Mouse (Mus musculus) hindbrain, embryonic 13.5 days (tissue): ENCODE measurements around the gene Stx2. TPM values are rescaled to one million over a fixed set of nuclear protein-coding genes. Genes with fewer than 3 reads are reported as not detected.
"Not testable (repeated sequence)": the region's sequence is repeated elsewhere in the genome, so short reads cannot be mapped to it uniquely, and the experiment has no call there.

Experiments used
- ATAC-seq: fragments of 200-750 bp; cut with Nextera tagmentation; 2 replicates; pipeline ENCODE4 v1.8.0; 2017; ENCODE audit warnings: moderate TSS enrichment; ENCODE audit not compliant: low FRiP score
- H3K27ac ChIP-seq: fragments of 300-500 bp; sonication (generic); 2 replicates; pipeline ENCODE4 v1.5.1; 2015; ENCODE audit warnings: inconsistent platforms, mild to moderate bottlenecking, moderate library complexity
- H3K27me3 ChIP-seq: fragments of 300-500 bp; sonication (generic); 2 replicates; pipeline ENCODE4 v1.6.1; 2015; ENCODE audit warnings: mild to moderate bottlenecking, inconsistent platforms
- H3K36me3 ChIP-seq: fragments of 300-500 bp; sonication (generic); 2 replicates; pipeline ENCODE4 v1.6.1; 2015; ENCODE audit warnings: mild to moderate bottlenecking, inconsistent platforms
- H3K4me1 ChIP-seq: fragments of 300-500 bp; sonication (generic); replicated peaks from 2 replicates; pipeline ENCODE4 v1.6.1; 2015; ENCODE audit warnings: inconsistent platforms
- H3K4me2 ChIP-seq: fragments of 300-500 bp; sonication (generic); 2 replicates; pipeline ENCODE4 v1.6.1; 2015; ENCODE audit warnings: inconsistent platforms, mild to moderate bottlenecking, moderate library complexity
- H3K4me3 ChIP-seq: fragments of 300-500 bp; sonication (generic); 2 replicates; pipeline ENCODE4 v1.5.1; 2015; ENCODE audit warnings: mild to moderate bottlenecking, inconsistent platforms
- H3K9ac ChIP-seq: fragments of 300-500 bp; sonication (generic); 2 replicates; pipeline ENCODE4 v1.6.1; 2015; ENCODE audit warnings: mild to moderate bottlenecking, inconsistent platforms
- H3K9me3 ChIP-seq: fragments of 300-500 bp; sonication (generic); 2 replicates; pipeline ENCODE4 v1.6.1; 2016; ENCODE audit warnings: inconsistent platforms
- WGBS: fragments of 180-500 bp; shearing (Covaris S2); methylation state at CpG from one replicate; pipeline ENCODE4 v1.1.7; 2015; 5-methylcytosine and 5-hydroxymethylcytosine counted together
- polyA plus RNA-seq: library from polyadenylated mRNA; unstranded; fragments of >200 nt; fragmentation: Nextera tagmentation; extraction: Ambion mirVana; gene quantifications from 2 replicates; pipeline ENCODE4 v1.2.1, GENCODE M21; 2015

Stx2 gene
- polyA plus RNA-seq, 1 experiment from 2014 or later: 21.1 TPM

DNA sequence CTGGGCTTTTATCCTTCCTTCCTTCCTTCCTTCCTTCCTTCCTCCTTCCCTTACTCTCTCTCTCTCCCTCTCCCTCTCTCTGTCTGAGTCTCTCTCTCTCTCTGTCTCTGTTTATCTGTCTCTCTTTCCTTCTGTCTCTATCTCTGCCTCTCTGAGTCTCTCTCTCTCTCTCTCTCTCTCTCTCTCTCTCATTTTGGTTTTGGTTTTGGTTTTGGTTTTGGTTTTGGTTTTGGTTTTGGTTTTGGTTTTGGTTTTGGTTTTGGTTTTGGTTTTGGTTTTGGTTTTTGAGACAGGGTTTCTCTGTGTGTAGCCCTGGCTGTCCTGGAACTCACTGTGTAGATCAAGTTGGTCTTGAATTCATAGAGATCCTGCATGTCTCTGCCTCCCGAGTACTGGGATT, 30.9 kb downstream of the Stx2 start:
- WGBS: 82% methylated on average over 1 of the region's 1 CpGs

DNA sequence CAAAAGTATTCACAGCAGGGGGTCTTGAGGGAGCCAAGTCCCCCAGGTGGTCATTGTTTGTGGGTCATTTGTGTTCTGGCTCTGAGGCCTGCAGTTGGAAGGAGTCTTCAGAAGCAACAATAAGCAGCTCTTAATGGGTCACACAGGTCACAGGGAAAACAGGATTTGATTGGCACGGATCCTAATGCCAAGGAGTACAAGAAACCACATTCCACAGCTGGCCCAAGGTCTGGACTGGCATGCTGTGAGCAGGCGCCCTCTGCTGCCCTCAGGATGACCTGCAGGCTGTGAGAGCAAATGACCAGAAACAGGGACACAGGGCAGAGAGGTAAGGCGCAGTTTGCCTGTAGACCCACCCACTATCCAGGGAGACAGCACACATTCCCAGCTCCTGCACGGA, 32.1 kb downstream of the Stx2 start:
- Histone ChIP-seq H3K4me2 (no peak overlapping the region), H3K36me3 (no peaks in the 10 kb centered on the region), H3K9ac (no peak overlapping the region), H3K27ac (no peak overlapping the region), H3K9me3 (0 out of 2 replicates have a peak, but pooled peaks cover 3% of the 10 kb centered on the region), H3K4me3 (no peak overlapping the region), H3K27me3 (no peaks in the 10 kb centered on the region), H3K4me1 (no peaks in the 10 kb centered on the region; the same call in 1 of the 2 replicates)
- 9% methylated on average over 4 of the region's 4 CpGs for WGBS
- no peak for ATAC-seq

More for the DNA sequence above, 30.9 kb downstream of the Stx2 start:
- not testable (repeated sequence) for H3K27me3 ChIP-seq, H3K4me1 ChIP-seq, ATAC-seq, H3K27ac ChIP-seq, H3K9ac ChIP-seq, H3K9me3 ChIP-seq, H3K4me2 ChIP-seq, H3K36me3 ChIP-seq, H3K4me3 ChIP-seq

DNA sequence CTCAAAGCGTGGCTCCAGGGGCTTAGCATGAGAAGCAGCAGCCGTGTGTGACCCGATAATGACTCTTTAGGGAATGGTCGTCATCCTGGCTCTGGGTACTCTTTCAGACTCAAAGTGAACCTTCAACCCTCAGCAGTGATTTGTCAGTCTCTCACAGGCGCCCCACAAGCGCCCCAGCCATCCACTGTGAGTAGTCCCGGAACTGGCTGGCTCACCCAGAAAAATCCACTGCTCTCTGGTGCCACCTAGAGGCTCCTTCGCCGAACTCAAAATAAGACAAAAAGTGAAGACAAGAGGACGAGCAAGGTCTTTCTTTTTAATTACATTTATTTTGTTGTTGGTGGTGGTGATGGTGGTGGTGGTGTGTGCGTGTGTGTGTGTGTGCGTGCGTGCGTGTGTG, 37.1 kb downstream of the Stx2 start:
- H3K4me3 ChIP-seq: no peak overlapping the region
- 0 out of 2 replicates have a peak overlapping the region, but pooled peaks have one; percentile 17 for H3K4me2 ChIP-seq
- 13% methylated on average over 14 of the region's 14 CpGs for WGBS
- H3K9ac ChIP-seq: no peak overlapping the region
- H3K4me1 ChIP-seq: no peaks in the 10 kb centered on the region; the same call in 1 of the 2 replicates
- ATAC-seq: peak; percentile 63; the same call in 1 of the 2 replicates
- H3K9me3 ChIP-seq: no peaks in the 10 kb centered on the region
- no peaks in the 10 kb centered on the region for H3K27me3 ChIP-seq
- no peaks in the 10 kb centered on the region for H3K36me3 ChIP-seq
- H3K27ac ChIP-seq: no peak overlapping the region; the same call in 1 of the 2 replicates

DNA sequence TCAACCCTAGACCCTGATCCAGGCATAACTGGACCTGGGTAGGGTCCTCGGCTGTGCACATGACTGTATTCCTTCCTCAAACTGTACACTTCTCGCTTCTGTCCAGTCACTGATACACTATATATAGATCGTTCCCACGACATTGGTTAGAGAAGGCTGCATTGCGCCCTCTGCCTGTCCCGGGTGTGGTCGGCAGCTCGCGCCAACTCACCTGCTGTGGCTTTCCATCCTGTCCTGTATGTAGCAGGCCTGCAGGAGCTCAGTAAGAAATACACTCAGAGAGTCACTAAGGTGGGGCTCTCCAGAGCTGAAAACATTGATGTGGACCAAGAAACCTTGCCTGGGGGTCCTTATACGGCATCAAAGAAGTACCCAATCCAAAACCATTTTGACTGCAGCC, 37.5 kb downstream of the Stx2 start:
- no peaks in the 10 kb centered on the region for H3K4me1 ChIP-seq
- 0 out of 2 replicates have a peak overlapping the region, but pooled peaks have one; percentile 17 for H3K4me2 ChIP-seq
- no peaks in the 10 kb centered on the region for H3K36me3 ChIP-seq
- H3K27ac ChIP-seq: no peak overlapping the region; the same call in 1 of the 2 replicates
- no peaks in the 10 kb centered on the region for H3K9me3 ChIP-seq
- no peak overlapping the region for H3K4me3 ChIP-seq
- WGBS: 79% methylated on average over 10 of the region's 10 CpGs
- H3K27me3 ChIP-seq: no peaks in the 10 kb centered on the region
- 0 out of 2 replicates have a peak, but pooled peaks have one; percentile 10 for ATAC-seq
- no peak overlapping the region for H3K9ac ChIP-seq

GRCm38 (mm10) chr5:128964353-128964752, 44.0 kb downstream of the Stx2 start:
- H3K9ac ChIP-seq: no peak overlapping the region
- no peaks in the 10 kb centered on the region for H3K36me3 ChIP-seq
- peaks cover 8% of the 10 kb centered on the region; the same call in 1 of the 2 replicates for H3K9me3 ChIP-seq
- H3K4me1 ChIP-seq: no peaks in the 10 kb centered on the region
- H3K27ac ChIP-seq: no peak overlapping the region
- WGBS: 57% methylated on average over 4 of the region's 4 CpGs
- H3K27me3 ChIP-seq: no peaks in the 10 kb centered on the region
- no peak for ATAC-seq
- no peak overlapping the region for H3K4me2 ChIP-seq
- H3K4me3 ChIP-seq: no peak overlapping the region

- no peak for ATAC-seq
These were observed 49.5 kb downstream of the Stx2 start for GRCm38 (mm10) chr5:128958916-128959315.

GRCm38 (mm10) chr5:128954371-128954770, 54.0 kb downstream of the Stx2 start:
- not testable (repeated sequence) for H3K9me3 ChIP-seq, H3K4me3 ChIP-seq, ATAC-seq, H3K27me3 ChIP-seq, H3K36me3 ChIP-seq, H3K27ac ChIP-seq, H3K4me2 ChIP-seq, H3K9ac ChIP-seq
- peaks cover 30% of the 10 kb centered on the region for H3K4me1 ChIP-seq
- WGBS: 91% methylated on average over 5 of the region's 5 CpGs

More at GRCm38 (mm10) chr5:128958916-128959315, 49.5 kb downstream of the Stx2 start:
- Histone ChIP-seq H3K27me3 (no peaks in the 10 kb centered on the region), H3K36me3 (no peaks in the 10 kb centered on the region), H3K4me1 (no peaks in the 10 kb centered on the region), H3K9ac (no peak overlapping the region), H3K27ac (no peak overlapping the region), H3K4me3 (no peak overlapping the region), H3K9me3 (peaks cover 12% of the 10 kb centered on the region), H3K4me2 (no peak overlapping the region)
- 81% methylated on average over 3 of the region's 3 CpGs for WGBS

GRCm38 (mm10) chr5:128953278-128954070, 54.9 kb downstream of the Stx2 start, which contains the start of gene Rimbp2:
Gene Rimbp2, minus strand, starts transcription at chr5:128953486.
- Histone ChIP-seq H3K27me3 (peaks cover 6% of the 10 kb centered on the region; the same call in 1 of the 2 replicates), H3K27ac (peak within 1 kb of the TSS; percentile 95), H3K4me2 (peak within 1 kb of the TSS; percentile 78), H3K9ac (peak within 1 kb of the TSS; percentile 82), H3K4me3 (peak within 1 kb of the TSS; percentile 57), H3K9me3 (peaks cover 4% of the 10 kb centered on the region; the same call in 1 of the 2 replicates), H3K36me3 (no peaks in the 10 kb centered on the region), H3K4me1 (peaks cover 30% of the 10 kb centered on the region)
- WGBS: 7% methylated on average over 17 of the region's 17 CpGs
- ATAC-seq: peak; percentile 73

GRCm38 (mm10) chr5:128952291-128953195, 55.8 kb downstream of the Stx2 start:
- peaks cover 6% of the 10 kb centered on the region; the same call in 1 of the 2 replicates for H3K27me3 ChIP-seq
- peak; percentile 75 for ATAC-seq
- no peaks in the 10 kb centered on the region for H3K36me3 ChIP-seq
- H3K9ac ChIP-seq: peak overlapping the region; percentile 82
- H3K4me1 ChIP-seq: peaks cover 30% of the 10 kb centered on the region
- H3K4me3 ChIP-seq: peak overlapping the region; percentile 57
- WGBS: under 1% methylated on average over 35 of the region's 35 CpGs
- peak overlapping the region; percentile 78 for H3K4me2 ChIP-seq
- peak overlapping the region; percentile 95 for H3K27ac ChIP-seq
- H3K9me3 ChIP-seq: peaks cover 4% of the 10 kb centered on the region; the same call in 1 of the 2 replicates

GRCm38 (mm10) chr5:128951472-128951871, 56.9 kb downstream of the Stx2 start:
- WGBS: 44% methylated on average over 4 of the region's 4 CpGs
- H3K27ac ChIP-seq: 0 out of 2 replicates have a peak overlapping the region, but pooled peaks have one; percentile 95
- H3K9me3 ChIP-seq: peaks cover 4% of the 10 kb centered on the region; the same call in 1 of the 2 replicates
- H3K4me3 ChIP-seq: peak overlapping the region; percentile 57
- peak overlapping the region; percentile 78 for H3K4me2 ChIP-seq
- no peaks in the 10 kb centered on the region for H3K36me3 ChIP-seq
- H3K4me1 ChIP-seq: peaks cover 30% of the 10 kb centered on the region
- peak overlapping the region; percentile 82 for H3K9ac ChIP-seq
- no peak for ATAC-seq
- peaks cover 6% of the 10 kb centered on the region; the same call in 1 of the 2 replicates for H3K27me3 ChIP-seq

GRCm38 (mm10) chr5:128947093-128947492, 61.3 kb downstream of the Stx2 start:
- Histone ChIP-seq H3K9me3 (0 out of 2 replicates have a peak, but pooled peaks cover 6% of the 10 kb centered on the region), H3K36me3 (0 out of 2 replicates have a peak, but pooled peaks cover 6% of the 10 kb centered on the region), H3K9ac (no peak overlapping the region), H3K4me1 (peaks cover 17% of the 10 kb centered on the region), H3K27me3 (peaks cover 6% of the 10 kb centered on the region; the same call in 1 of the 2 replicates), H3K4me3 (no peak overlapping the region), H3K27ac (no peak overlapping the region), H3K4me2 (no peak overlapping the region)
- WGBS: 83% methylated on average over 5 of the region's 5 CpGs
- no peak for ATAC-seq
